Mouse (Mus musculus): Measurements from ENCODE around the gene Tlr7. TPM values are rescaled to one million over a fixed set of nuclear protein-coding genes. Genes with fewer than 3 reads are reported as not detected.

Tlr7 gene
- 2.1 and 2.2 TPM in 2 replicates for polyA plus RNA-seq (2012; rRNA removed)

DNA sequence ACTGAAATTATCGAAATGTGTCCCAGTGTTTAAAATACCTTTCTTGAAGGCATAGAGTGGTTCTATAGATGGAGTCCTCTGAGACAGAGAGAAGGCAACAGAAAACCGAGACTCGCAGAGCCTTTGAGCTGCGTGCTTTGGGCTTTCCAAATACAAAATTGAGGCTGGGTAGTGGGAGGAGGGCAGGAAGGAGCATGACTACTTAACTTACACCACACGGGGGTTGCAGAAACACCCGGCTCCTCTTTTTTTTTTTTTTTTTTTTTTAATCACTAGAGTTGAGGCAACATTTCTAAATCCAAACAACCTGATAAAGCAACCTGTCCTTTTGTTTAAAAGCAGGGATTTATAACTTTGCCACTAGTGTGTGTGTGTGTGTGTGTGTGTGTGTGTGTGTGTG is at the start of gene Tlr7:
TSS of gene Tlr7 (minus strand) at position 160 of the 400 bp plus-strand sequence.

DNA sequence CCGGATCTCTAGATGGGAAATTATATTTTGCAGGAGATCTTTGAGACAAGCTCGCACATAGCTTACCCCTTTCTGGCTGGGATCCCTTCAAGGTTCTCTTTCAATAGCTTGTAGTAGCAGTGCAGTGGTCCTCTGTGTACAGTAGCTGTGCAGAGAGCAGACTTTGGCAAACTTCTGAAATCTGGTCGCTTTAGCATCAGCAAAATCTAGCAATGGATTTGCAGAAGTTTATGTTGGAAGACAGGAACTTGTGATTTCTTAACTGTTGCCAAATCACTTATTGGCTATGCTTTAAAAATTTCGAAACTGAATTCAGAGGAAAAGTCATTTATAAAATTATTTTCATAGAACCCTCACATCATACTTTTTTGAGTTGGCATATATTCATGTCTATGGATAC is 66.3 kb downstream of the Tlr7 start, which contains the start of gene Tlr8:
TSS of gene Tlr8 (minus strand) at position 244 of the 400 bp plus-strand sequence.

Other genes with a start within 250 kb of the Tlr7 start
- 907 and 988 TPM in 2 replicates for gene Tmsb4x, start 121.2 kb downstream of the Tlr7 start, polyA plus RNA-seq (2012; rRNA removed)
- gene Tlr8, start 66.2 kb downstream of the Tlr7 start, polyA plus RNA-seq (2012; rRNA removed) = 1.1 and 1.3 TPM in 2 replicates
- 3.1 and 4.7 TPM in 2 replicates for gene Prps2, start 52.2 kb upstream of the Tlr7 start, polyA plus RNA-seq (2012; rRNA removed)

Measured in liver, embryonic 18 days (tissue).